In genomic region chr9:62096603-62097002, GRCm38 (mm10) we compare ENCODE assay signal across 22 mouse cellular contexts. TPM values are rescaled to one million over a fixed set of nuclear protein-coding genes. Genes with fewer than 3 reads are reported as not detected.
DNase-seq lines count a peak whose midpoint lies in the region; ATAC-seq and TF ChIP-seq lines count a peak whose summit lies in the region.
"Had no signal": no experiment of that assay in that cellular context is flagged by ENCODE, and none has a peak within 500 bp of the region (broad histone marks: within the 10 kb centered on the region; RNA-seq: fewer than 3 reads in every experiment).

No protein-coding gene starts in this region.

- DNase-seq in liver, embryonic 13.5 days: no peak
- peak; percentile 25 for DNase-seq in large intestine, adult 2 months (ENCODE audit: low read depth, low spot score)
- no peak for DNase-seq in liver, postnatal 0 days
- no peak for DNase-seq in kidney, postnatal 25 days
- DNase-seq: adrenal gland, adult 2 months; adrenal gland, postnatal 10 days; adrenal gland, postnatal 25 days; cerebellum, adult 11 months; cerebellum, adult 18-20 months; cerebellum, adult 8-10 months; cerebellum, adult 9-11 months; cerebellum, postnatal 14 days; cerebellum, postnatal 36 days; embryo, embryonic 11 days had no signal

- TF ChIP-seq EP300 in liver, postnatal 0 days (IDR thresholded peaks at IDR 0.05; ENCODE audit: low read depth): no peak

- no peaks in the 10 kb centered on the region for H3K9me3 ChIP-seq in liver, embryonic 13.5 days (replicated peaks)
- no peaks in the 10 kb centered on the region for H3K9me3 ChIP-seq in liver, embryonic 12.5 days (replicated peaks)
- no peaks in the 10 kb centered on the region for H3K9me3 ChIP-seq in liver, postnatal 0 days (ENCODE audit: low read length)
- H3K9me3 ChIP-seq: embryonic facial prominence, embryonic 13.5 days; embryonic facial prominence, embryonic 15.5 days; forebrain, embryonic 10.5 days; forebrain, embryonic 12.5 days had no signal

- whole genome bisulfite sequencing in liver, embryonic 13.5 days (ENCODE audit: insufficient replicate concordance): 61% methylated on average over 1 of the region's 1 CpGs
- WGBS in liver, embryonic 12.5 days (ENCODE audit: insufficient replicate concordance): 61% methylated on average over 1 of the region's 1 CpGs
- WGBS in large intestine, adult 2 months: 30% methylated on average over 1 of the region's 1 CpGs
- 54% methylated on average over 1 of the region's 1 CpGs for WGBS in liver, postnatal 0 days (ENCODE audit: insufficient replicate concordance)

- H3K27me3 ChIP-seq in liver, embryonic 13.5 days: no peaks in the 10 kb centered on the region
- H3K27me3 ChIP-seq in liver, embryonic 12.5 days (replicated peaks): no peaks in the 10 kb centered on the region
- H3K27me3 ChIP-seq in liver, postnatal 0 days (ENCODE audit: insufficient read depth, low read length): no peaks in the 10 kb centered on the region
- H3K27me3 ChIP-seq: embryonic facial prominence, embryonic 13.5 days; embryonic facial prominence, embryonic 15.5 days; forebrain, embryonic 12.5 days had no signal

- H3K4me3 ChIP-seq in liver, embryonic 13.5 days (replicated peaks): no peak overlapping the region
- no peak overlapping the region for H3K4me3 ChIP-seq in liver, embryonic 12.5 days
- H3K4me3 ChIP-seq in liver, postnatal 0 days (ENCODE audit: low read depth, low read length): no peak overlapping the region
- H3K4me3 ChIP-seq: embryonic facial prominence, embryonic 13.5 days; embryonic facial prominence, embryonic 15.5 days; erythroblast, embryonic 14.5 days; forebrain, embryonic 10.5 days; forebrain, embryonic 12.5 days had no signal

- H3K27ac ChIP-seq in liver, embryonic 13.5 days: peak overlapping the region; percentile 59; the same call in 1 of the 2 replicates
- H3K27ac ChIP-seq in liver, embryonic 12.5 days: no peak overlapping the region
- no peak overlapping the region; the same call in 1 of the 2 replicates for H3K27ac ChIP-seq in liver, postnatal 0 days (ENCODE audit: low read depth)
- H3K27ac ChIP-seq: embryonic facial prominence, embryonic 13.5 days; embryonic facial prominence, embryonic 15.5 days; forebrain, embryonic 10.5 days; forebrain, embryonic 12.5 days had no signal

- TF ChIP-seq CTCF in liver, postnatal 0 days (IDR thresholded peaks at IDR 0.05; ENCODE audit: low read depth): no peak

- no peak for ATAC-seq in liver, embryonic 13.5 days (ENCODE audit: low read depth)
- no peak for ATAC-seq in liver, embryonic 12.5 days
- ATAC-seq in liver, postnatal 0 days: peak; percentile 72
- ATAC-seq: forebrain, embryonic 14.5 days; forebrain, embryonic 16.5 days had no signal

- H3K4me1 ChIP-seq in liver, embryonic 13.5 days (replicated peaks): peaks cover 5% of the 10 kb centered on the region
- H3K4me1 ChIP-seq in liver, embryonic 12.5 days: peaks cover 10% of the 10 kb centered on the region
- no peaks in the 10 kb centered on the region for H3K4me1 ChIP-seq in liver, postnatal 0 days (ENCODE audit: insufficient read depth)
- H3K4me1 ChIP-seq: embryonic facial prominence, embryonic 15.5 days had no signal

- no peaks in the 10 kb centered on the region for H3K36me3 ChIP-seq in liver, embryonic 13.5 days
- no peaks in the 10 kb centered on the region for H3K36me3 ChIP-seq in liver, embryonic 12.5 days
- H3K36me3 ChIP-seq in liver, postnatal 0 days (replicated peaks; ENCODE audit: insufficient read depth, low read length): no peaks in the 10 kb centered on the region
- H3K36me3 ChIP-seq: embryonic facial prominence, embryonic 13.5 days; embryonic facial prominence, embryonic 15.5 days; forebrain, embryonic 10.5 days; forebrain, embryonic 12.5 days had no signal

- H3K4me2 ChIP-seq in liver, embryonic 13.5 days: no peak overlapping the region
- H3K4me2 ChIP-seq in liver, embryonic 12.5 days: no peak overlapping the region
- peak overlapping the region; percentile 38; the same call in 1 of the 2 replicates for H3K4me2 ChIP-seq in liver, postnatal 0 days (ENCODE audit: low read depth, low read length)
- H3K4me2 ChIP-seq: embryonic facial prominence, embryonic 13.5 days; embryonic facial prominence, embryonic 15.5 days; forebrain, embryonic 12.5 days had no signal

- no peak overlapping the region for H3K9ac ChIP-seq in liver, embryonic 13.5 days
- H3K9ac ChIP-seq in liver, embryonic 12.5 days: no peak overlapping the region
- no peak overlapping the region for H3K9ac ChIP-seq in liver, postnatal 0 days (replicated peaks)
- H3K9ac ChIP-seq: embryonic facial prominence, embryonic 13.5 days; embryonic facial prominence, embryonic 15.5 days; forebrain, embryonic 12.5 days had no signal

RNA-seq across cellular contexts. Expression of gene Glce, which starts 25.9 kb away (rescaled TPM):
- 5.3 and 7.6 TPM in 2 replicates for polyA plus RNA-seq in liver, embryonic 13.5 days (2015; fragmentation: Nextera tagmentation; extraction: Ambion mirVana)
- polyA plus RNA-seq in liver, embryonic 12.5 days (2016; fragmentation: Nextera tagmentation; extraction: Ambion mirVana): 7.8 TPM in 2 replicates
- polyA plus RNA-seq in large intestine, adult 2 months (2012; rRNA removed): 4.7 and 6.0 TPM in 2 replicates
- polyA plus RNA-seq in liver, postnatal 0 days (2015; fragmentation: Nextera tagmentation; extraction: Ambion mirVana): 4.6 and 5.4 TPM in 2 replicates
